Mouse (Mus musculus) limb, embryonic 12.5 days (tissue): ENCODE measurements around the gene Atg7. TPM values are rescaled to one million over a fixed set of nuclear protein-coding genes. Genes with fewer than 3 reads are reported as not detected.

Experiments
- ATAC-seq: fragments of 200-750 bp; cut with Nextera tagmentation; 2 replicates; pipeline ENCODE4 v1.8.0; 2017; ENCODE audit warnings: low read depth, moderate TSS enrichment; ENCODE audit not compliant: insufficient number of reproducible peaks, insufficient read depth, low FRiP score, low TSS enrichment
- H3K27ac ChIP-seq: fragments of 300-500 bp; sonication (generic); 2 replicates; pipeline ENCODE4 v1.5.1; 2016; ENCODE audit warnings: mild to moderate bottlenecking, moderate library complexity
- H3K27me3 ChIP-seq: fragments of 300-500 bp; sonication (generic); 2 replicates; pipeline ENCODE4 v1.6.1; 2016; ENCODE audit warnings: mild to moderate bottlenecking, moderate library complexity
- H3K36me3 ChIP-seq: fragments of 300-500 bp; sonication (generic); 2 replicates; pipeline ENCODE4 v1.6.1; 2016; ENCODE audit warnings: mild to moderate bottlenecking, moderate library complexity
- H3K4me1 ChIP-seq: fragments of 300-500 bp; sonication (generic); replicated peaks from 2 replicates; pipeline ENCODE4 v1.6.1; 2016
- H3K4me2 ChIP-seq: fragments of 300-500 bp; sonication (generic); 2 replicates; pipeline ENCODE4 v1.6.1; 2016; ENCODE audit warnings: mild to moderate bottlenecking, moderate library complexity
- H3K4me3 ChIP-seq: fragments of 300-500 bp; sonication (generic); replicated peaks from 2 replicates; pipeline ENCODE4 v1.5.1; 2016; ENCODE audit warnings: mild to moderate bottlenecking
- H3K9ac ChIP-seq: fragments of 300-500 bp; sonication (generic); replicated peaks from 2 replicates; pipeline ENCODE4 v1.6.1; 2016; ENCODE audit warnings: mild to moderate bottlenecking, moderate library complexity
- H3K9me3 ChIP-seq: fragments of 300-500 bp; sonication (generic); 2 replicates; pipeline ENCODE4 v1.6.1; 2016; ENCODE audit warnings: mild to moderate bottlenecking, moderate library complexity
- WGBS: fragments of 180-500 bp; shearing (Covaris S2); methylation state at CpG from one replicate; pipeline ENCODE4 v1.1.7; 2016; 5-methylcytosine and 5-hydroxymethylcytosine counted together
- polyA plus RNA-seq: library from polyadenylated mRNA; unstranded; fragments of >200 nt; fragmentation: Nextera tagmentation; extraction: Ambion mirVana; gene quantifications from 2 replicates; pipeline ENCODE4 v1.2.1, GENCODE M21; 2016

Atg7 gene
- polyA plus RNA-seq, 1 experiment from 2014 or later: 17.1 TPM

- WGBS: 48% methylated on average over 6 of the region's 6 CpGs
- H3K4me3 ChIP-seq: no peak overlapping the region
- H3K9me3 ChIP-seq: no peaks in the 10 kb centered on the region
- peaks cover 67% of the 10 kb centered on the region for H3K4me1 ChIP-seq
- no peak for ATAC-seq
- no peak overlapping the region; the same call in 1 of the 2 replicates for H3K9ac ChIP-seq
- peak overlapping the region; percentile 82 for H3K27ac ChIP-seq
- H3K27me3 ChIP-seq: no peaks in the 10 kb centered on the region
- H3K36me3 ChIP-seq: peaks cover 24% of the 10 kb centered on the region
- H3K4me2 ChIP-seq: no peak overlapping the region; the same call in 1 of the 2 replicates
Measured at GRCm38 (mm10) chr6:114869501-114870076, 226.7 kb downstream of the Atg7 start.

GRCm38 (mm10) chr6:114871010-114871660 is 228.2 kb downstream of the Atg7 start:
- peaks cover 24% of the 10 kb centered on the region for H3K36me3 ChIP-seq

DNA sequence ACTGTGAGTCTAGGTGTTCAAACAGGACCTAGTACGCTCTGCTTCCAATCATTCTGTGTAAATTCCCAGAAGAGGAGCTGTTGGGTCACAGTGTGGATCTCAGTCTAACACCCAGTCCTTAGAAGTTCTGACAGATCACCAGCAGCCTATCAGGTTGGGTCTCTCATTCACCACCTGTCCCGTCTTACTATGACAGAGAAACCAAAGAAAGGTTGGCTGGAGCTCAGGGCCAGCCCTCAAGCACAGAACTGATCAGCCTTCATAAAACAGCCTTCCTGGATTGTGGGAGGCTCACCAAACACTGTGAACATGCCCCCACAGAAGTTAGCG is 230.9 kb downstream of the Atg7 start:
- H3K27ac ChIP-seq: peak overlapping the region; percentile 99
- WGBS: 79% methylated on average over 3 of the region's 3 CpGs
- H3K9ac ChIP-seq: peak overlapping the region; percentile 60
- H3K4me2 ChIP-seq: peak overlapping the region; percentile 87
- H3K9me3 ChIP-seq: no peaks in the 10 kb centered on the region
- no peaks in the 10 kb centered on the region for H3K27me3 ChIP-seq
- peaks cover 98% of the 10 kb centered on the region for H3K4me1 ChIP-seq
- ATAC-seq: no peak
- peaks cover 13% of the 10 kb centered on the region for H3K36me3 ChIP-seq
- peak overlapping the region; percentile 40 for H3K4me3 ChIP-seq

More at GRCm38 (mm10) chr6:114871010-114871660, 228.2 kb downstream of the Atg7 start:
- peak overlapping the region; percentile 82; the same call in 1 of the 2 replicates for H3K27ac ChIP-seq
- H3K4me3 ChIP-seq: no peak overlapping the region
- no peak overlapping the region for H3K9ac ChIP-seq
- WGBS: 81% methylated on average over 14 of the region's 14 CpGs
- H3K4me2 ChIP-seq: no peak overlapping the region
- H3K4me1 ChIP-seq: peaks cover 76% of the 10 kb centered on the region
- ATAC-seq: no peak
- H3K9me3 ChIP-seq: no peaks in the 10 kb centered on the region
- no peaks in the 10 kb centered on the region for H3K27me3 ChIP-seq

DNA sequence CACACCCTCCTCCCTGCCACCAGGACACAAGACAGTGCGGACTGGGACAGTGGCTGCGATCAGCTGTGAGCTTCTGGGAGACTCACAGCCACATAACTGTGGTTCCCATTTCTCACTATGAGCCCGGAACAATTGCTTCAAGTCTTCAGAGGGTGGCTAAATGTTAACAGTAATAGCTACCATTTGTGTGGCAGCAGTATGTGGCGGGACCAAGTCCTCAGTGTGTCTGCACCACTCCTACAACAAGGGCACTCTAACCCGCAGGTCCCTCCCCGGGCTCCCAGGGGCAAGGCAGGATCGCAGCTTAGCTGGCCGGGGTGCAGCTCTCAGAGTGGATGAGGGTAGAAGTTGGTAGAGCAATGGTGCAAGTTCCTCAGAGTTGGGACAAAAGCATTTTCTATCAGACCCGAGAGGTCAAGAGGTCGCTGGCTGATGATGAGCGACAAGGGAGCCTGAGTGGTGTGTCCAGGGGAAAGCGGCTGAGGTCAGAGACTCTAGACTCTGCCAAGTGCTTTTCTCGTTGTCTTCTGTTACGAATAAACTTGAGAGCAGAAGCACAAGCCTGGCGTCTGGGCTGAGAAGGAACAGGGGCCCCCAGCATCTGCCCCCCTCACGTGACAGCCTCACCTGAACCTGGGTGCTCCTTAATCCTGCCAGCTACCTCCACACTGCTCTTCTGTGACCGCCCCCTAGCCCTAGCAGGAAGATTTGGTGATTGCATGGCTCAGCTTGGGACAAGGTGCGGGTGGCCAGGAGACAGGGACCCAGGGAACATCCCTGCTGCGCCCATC is 231.4 kb downstream of the Atg7 start:
- Histone ChIP-seq H3K9ac (peak overlapping the region; percentile 60), H3K27me3 (no peaks in the 10 kb centered on the region), H3K9me3 (no peaks in the 10 kb centered on the region), H3K36me3 (peaks cover 16% of the 10 kb centered on the region), H3K4me2 (peak overlapping the region; percentile 87), H3K4me1 (peaks cover 98% of the 10 kb centered on the region), H3K4me3 (peak overlapping the region; percentile 40), H3K27ac (peak overlapping the region; percentile 99)
- ATAC-seq: peak; percentile 26; the same call in 1 of the 2 replicates
- 18% methylated on average over 19 of the region's 19 CpGs for WGBS

GRCm38 (mm10) chr6:114875018-114875558 is 232.2 kb downstream of the Atg7 start:
- Histone ChIP-seq H3K4me3 (peak overlapping the region; percentile 40), H3K27me3 (no peaks in the 10 kb centered on the region), H3K36me3 (peaks cover 16% of the 10 kb centered on the region), H3K27ac (peak overlapping the region; percentile 99), H3K9me3 (no peaks in the 10 kb centered on the region), H3K4me2 (peak overlapping the region; percentile 87), H3K9ac (peak overlapping the region; percentile 60), H3K4me1 (peaks cover 96% of the 10 kb centered on the region)
- peak; percentile 79; the same call in 1 of the 2 replicates for ATAC-seq
- 0% methylated on average over 18 of the region's 18 CpGs for WGBS

DNA sequence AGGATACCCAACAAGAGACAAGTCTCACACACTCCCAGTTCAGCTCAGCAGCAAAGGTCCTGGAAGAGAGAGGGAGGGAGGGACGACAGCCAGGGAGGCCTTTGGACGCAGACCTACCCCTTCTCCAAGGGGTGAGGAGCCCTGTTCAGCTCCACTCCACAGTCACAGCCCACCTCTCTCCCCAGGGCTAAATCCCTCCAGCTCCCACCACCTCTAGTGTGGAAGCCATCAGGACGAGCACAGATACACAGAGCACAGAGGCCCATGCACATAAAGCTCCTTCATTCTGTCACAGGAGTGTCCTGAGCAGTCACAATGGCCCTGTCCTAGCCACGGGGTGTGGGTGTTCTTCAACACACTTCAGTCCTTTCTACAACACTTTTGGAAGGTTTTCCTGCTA is 233.1 kb downstream of the Atg7 start:
- H3K27me3 ChIP-seq: no peaks in the 10 kb centered on the region
- H3K9me3 ChIP-seq: no peaks in the 10 kb centered on the region
- peaks cover 96% of the 10 kb centered on the region for H3K4me1 ChIP-seq
- peak overlapping the region; percentile 99 for H3K27ac ChIP-seq
- H3K4me3 ChIP-seq: no peak overlapping the region
- no peak for ATAC-seq
- WGBS: 26% methylated on average over 4 of the region's 4 CpGs
- peak overlapping the region; percentile 87; the same call in 1 of the 2 replicates for H3K4me2 ChIP-seq
- H3K36me3 ChIP-seq: peaks cover 19% of the 10 kb centered on the region
- H3K9ac ChIP-seq: peak overlapping the region; percentile 60; the same call in 1 of the 2 replicates

- Histone ChIP-seq H3K36me3 (peaks cover 16% of the 10 kb centered on the region), H3K4me3 (no peak overlapping the region), H3K9me3 (no peaks in the 10 kb centered on the region), H3K4me2 (no peak overlapping the region), H3K27ac (peak overlapping the region; percentile 99), H3K9ac (no peak overlapping the region; the same call in 1 of the 2 replicates), H3K4me1 (peaks cover 96% of the 10 kb centered on the region), H3K27me3 (no peaks in the 10 kb centered on the region)
- WGBS: 73% methylated on average over 6 of the region's 6 CpGs
- ATAC-seq: no peak
Measured at GRCm38 (mm10) chr6:114876546-114876945, 233.6 kb downstream of the Atg7 start.

- Histone ChIP-seq H3K9me3 (no peaks in the 10 kb centered on the region), H3K36me3 (peaks cover 14% of the 10 kb centered on the region), H3K27ac (peak overlapping the region; percentile 59; the same call in 1 of the 2 replicates), H3K27me3 (no peaks in the 10 kb centered on the region), H3K9ac (no peak overlapping the region), H3K4me3 (no peak overlapping the region), H3K4me1 (peaks cover 97% of the 10 kb centered on the region), H3K4me2 (no peak overlapping the region)
- no peak for ATAC-seq
- 90% methylated on average over 19 of the region's 19 CpGs for WGBS
Measured at GRCm38 (mm10) chr6:114878841-114879520, 236.1 kb downstream of the Atg7 start.

DNA sequence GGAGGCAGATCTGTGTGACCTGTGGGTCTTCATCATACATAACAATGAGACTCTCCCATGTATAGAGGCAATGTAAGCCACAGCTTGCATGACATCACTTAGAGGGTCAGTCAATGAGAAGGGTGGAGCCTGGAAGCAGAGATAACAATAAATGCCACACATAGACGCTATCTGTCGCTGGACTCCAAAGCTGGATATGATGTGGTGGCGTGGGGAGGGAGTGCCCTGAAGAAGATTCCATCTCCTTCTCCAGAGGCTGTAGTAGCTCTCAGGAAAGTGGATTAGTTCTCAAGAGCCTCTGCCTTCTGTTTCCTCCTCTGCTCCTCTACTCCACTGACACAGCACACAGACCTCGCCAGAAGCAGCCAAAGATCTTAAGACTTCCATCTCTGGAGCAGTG is 237.9 kb downstream of the Atg7 start:
- no peak for ATAC-seq
- peaks cover 97% of the 10 kb centered on the region for H3K4me1 ChIP-seq
- WGBS: 87% methylated on average over 4 of the region's 4 CpGs

GRCm38 (mm10) chr6:114882212-114882611 is 239.3 kb downstream of the Atg7 start:
- peak overlapping the region; percentile 27; the same call in 1 of the 2 replicates for H3K9ac ChIP-seq
- H3K36me3 ChIP-seq: peaks cover 44% of the 10 kb centered on the region
- ATAC-seq: no peak
- no peaks in the 10 kb centered on the region for H3K9me3 ChIP-seq
- H3K4me1 ChIP-seq: peaks cover 97% of the 10 kb centered on the region
- WGBS: 56% methylated on average over 5 of the region's 5 CpGs
- H3K4me2 ChIP-seq: peak overlapping the region; percentile 32; the same call in 1 of the 2 replicates
- H3K27me3 ChIP-seq: no peaks in the 10 kb centered on the region
- H3K4me3 ChIP-seq: no peak overlapping the region
- peak overlapping the region; percentile 97 for H3K27ac ChIP-seq

More for the DNA sequence above, 237.9 kb downstream of the Atg7 start:
- Histone ChIP-seq H3K9ac (no peak overlapping the region), H3K9me3 (no peaks in the 10 kb centered on the region), H3K4me2 (no peak overlapping the region), H3K27ac (0 out of 2 replicates have a peak overlapping the region, but pooled peaks have one; percentile 97), H3K4me3 (no peak overlapping the region), H3K36me3 (peaks cover 33% of the 10 kb centered on the region), H3K27me3 (no peaks in the 10 kb centered on the region)
